Mouse (Mus musculus) C2C12 (cell line): ENCODE measurements around the gene Ifnar1.

Experiments used
- CEBPB ChIP-seq: IDR thresholded peaks from one replicate; pipeline ENCODE4 v1.6.1; 2011; ENCODE audit warnings: low read depth, mild to moderate bottlenecking, control low read depth, moderate library complexity
- CTCF ChIP-seq: IDR thresholded peaks from one replicate; pipeline ENCODE4 v1.5.1; 2011; ENCODE audit not compliant: control insufficient read depth, insufficient read depth, insufficient read length

DNA sequence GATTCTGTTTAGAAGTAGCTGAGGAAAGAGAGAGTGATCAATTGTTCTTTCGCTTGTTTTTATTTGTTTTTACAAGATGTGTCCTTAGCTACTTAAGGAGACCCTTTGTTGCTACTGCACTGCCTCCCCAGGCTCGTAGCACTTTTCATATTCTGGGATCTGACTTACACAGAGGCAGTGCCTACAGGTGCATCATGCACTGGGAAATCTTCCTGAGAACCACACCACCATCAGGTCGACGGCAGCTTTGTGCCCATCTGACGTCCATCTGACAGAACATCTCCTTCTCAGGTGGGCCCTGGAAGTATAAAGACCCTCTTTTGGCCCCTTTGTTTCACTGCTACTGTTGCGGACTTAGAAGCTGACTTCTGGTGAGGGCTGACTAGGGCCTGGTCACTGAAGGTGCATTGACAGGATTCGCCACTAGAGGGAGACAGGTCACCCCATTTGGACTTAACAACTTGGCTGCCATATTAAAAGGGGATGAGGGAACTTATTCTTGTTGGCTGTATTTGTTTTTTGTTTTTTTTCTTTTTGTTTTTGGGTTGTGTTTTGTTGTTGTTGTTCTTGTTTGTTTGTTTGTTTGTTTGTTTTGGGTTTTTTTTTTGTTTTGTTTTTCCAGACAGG lies 27.2 kb downstream of the Ifnar1 start:
- TF ChIP-seq CTCF (peak; percentile 48), CEBPB (no peak)
